Mouse (Mus musculus) mammary gland, adult 2 months (tissue): ENCODE measurements around the gene Hoxb13. TPM values are rescaled to one million over a fixed set of nuclear protein-coding genes. Genes with fewer than 3 reads are reported as not detected.

Source experiments
- polyA plus RNA-seq: library from polyadenylated mRNA; depleted of rRNA; stranded (reverse); fragments of >200 nt; gene quantifications from 2 replicates; pipeline ENCODE4 v1.2.3, GENCODE M21; 2012; ENCODE audit warnings: low replicate concordance; rRNA removed

Hoxb13 gene
- polyA plus RNA-seq = not detected in 2 replicates

DNA sequence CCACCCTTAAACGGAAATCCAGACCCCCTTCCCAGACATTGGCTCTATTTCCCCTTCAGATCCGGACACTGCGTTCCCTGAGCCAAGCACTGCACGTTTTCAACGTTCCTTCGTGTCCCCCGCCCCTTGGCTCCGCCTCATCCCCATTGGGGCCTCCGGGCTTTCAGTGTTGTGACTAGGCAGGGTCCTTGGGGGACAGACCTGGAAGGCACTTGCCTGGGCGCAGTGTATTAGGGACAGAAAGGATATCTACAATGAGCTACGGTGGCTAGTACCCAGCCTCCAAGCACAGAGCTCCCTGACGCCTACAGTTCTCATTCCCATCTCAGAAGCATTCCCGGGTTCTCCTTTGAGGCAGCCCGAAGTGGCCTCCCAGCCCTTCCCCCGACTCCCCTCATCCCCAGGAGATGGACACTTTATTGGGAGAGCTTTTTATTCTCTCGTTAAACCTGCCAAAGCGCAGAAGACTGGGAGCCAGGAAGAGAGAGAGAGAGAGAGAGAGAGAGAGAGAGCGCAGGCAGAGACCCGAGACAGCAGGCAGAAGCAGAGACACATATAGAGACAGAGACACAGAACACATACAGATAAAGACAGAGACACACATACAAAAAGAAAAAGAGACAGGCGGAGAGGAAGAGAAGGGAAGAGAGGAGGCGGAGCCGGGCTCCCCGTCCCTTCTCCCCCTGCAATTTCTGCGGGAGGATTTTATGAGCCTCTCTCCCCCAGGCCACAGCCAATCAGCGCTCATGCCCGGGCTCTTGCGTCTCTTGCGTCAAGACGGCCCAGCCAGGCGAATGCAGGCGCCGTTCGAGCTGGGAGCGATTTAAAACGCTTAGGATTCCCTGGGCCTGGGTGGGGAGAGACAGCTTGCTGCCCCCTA is at the start of gene Hoxb13:
Gene Hoxb13, plus strand, starts transcription at position 796 of the 880 bp plus-strand sequence.

Other genes with a start within 250 kb of the Hoxb13 start
- gene Igf2bp1, start 188.4 kb upstream of the Hoxb13 start, polyA plus RNA-seq = 0.01 and 0.03 TPM in 2 replicates
- not detected in 2 replicates for gene Gip, start 169.8 kb upstream of the Hoxb13 start, polyA plus RNA-seq
- 13.5 and 23.0 TPM in 2 replicates for gene Snf8, start 159.4 kb upstream of the Hoxb13 start, polyA plus RNA-seq
- gene Ube2z, start 128.9 kb upstream of the Hoxb13 start, polyA plus RNA-seq = 27.0 and 40.6 TPM in 2 replicates
- gene Atp5g1, start 118.6 kb upstream of the Hoxb13 start, polyA plus RNA-seq = 269 and 729 TPM in 2 replicates
- gene Calcoco2, start 82.4 kb upstream of the Hoxb13 start, polyA plus RNA-seq = not detected in 2 replicates
- 0.04 TPM in 1 of 2 replicates, not detected in the other for gene Ttll6, start 60.5 kb upstream of the Hoxb13 start, polyA plus RNA-seq
- gene Hoxb9, start 77.1 kb downstream of the Hoxb13 start, polyA plus RNA-seq = 0.74 and 1.1 TPM in 2 replicates
- gene Hoxb8, start 87.6 kb downstream of the Hoxb13 start, polyA plus RNA-seq = 3.1 and 4.5 TPM in 2 replicates
- 2.5 and 5.6 TPM in 2 replicates for gene Hoxb7, start 92.3 kb downstream of the Hoxb13 start, polyA plus RNA-seq
- 13.0 and 22.2 TPM in 2 replicates for gene Hoxb6, start 98.2 kb downstream of the Hoxb13 start, polyA plus RNA-seq
- 3.9 and 7.2 TPM in 2 replicates for gene Hoxb5, start 109.0 kb downstream of the Hoxb13 start, polyA plus RNA-seq
- 4.5 and 10.8 TPM in 2 replicates for gene Hoxb4, start 124.0 kb downstream of the Hoxb13 start, polyA plus RNA-seq
- 7.2 and 19.4 TPM in 2 replicates for gene Hoxb3, start 129.0 kb downstream of the Hoxb13 start, polyA plus RNA-seq
- 9.5 and 23.2 TPM in 2 replicates for gene Hoxb2, start 156.2 kb downstream of the Hoxb13 start, polyA plus RNA-seq
- gene Hoxb1, start 171.4 kb downstream of the Hoxb13 start, polyA plus RNA-seq = not detected in 2 replicates